Mouse (Mus musculus) leukemia stem cell, adult 10-12 weeks (primary cell): Measurements from ENCODE around the gene Fubp3. TPM values are rescaled to one million over a fixed set of nuclear protein-coding genes. Genes with fewer than 3 reads are reported as not detected.

ENCODE experiments used
- polyA plus RNA-seq: library from polyadenylated mRNA; stranded (reverse); fragments of >175 nt; gene quantifications from 2 replicates; pipeline ENCODE4 v1.2.3, GENCODE M21; 2012; ENCODE audit warnings: low replicate concordance

The Fubp3 gene
- polyA plus RNA-seq: 103 and 115 TPM in 2 replicates

GRCm38 (mm10) chr2:31572051-31572914, at the start of gene Fubp3:
Gene Fubp3 (plus strand): TSS chr2:31572651.

GRCm38 (mm10) chr2:31639901-31640608, 67.6 kb downstream of the Fubp3 start, which contains the start of gene Prdm12:
Gene Prdm12 (plus strand): TSS chr2:31640037.

Other genes with a start within 250 kb of the Fubp3 start
- gene Ass1, start 102.4 kb upstream of the Fubp3 start, polyA plus RNA-seq: 1.3 and 1.5 TPM in 2 replicates
- not detected in 2 replicates for gene Prdm12, start 67.4 kb downstream of the Fubp3 start, polyA plus RNA-seq
- 8.1 and 12.9 TPM in 2 replicates for gene Exosc2, start 98.1 kb downstream of the Fubp3 start, polyA plus RNA-seq
- 66.5 and 83.8 TPM in 2 replicates for gene Abl1, start 115.7 kb downstream of the Fubp3 start, polyA plus RNA-seq
- 0.17 and 0.54 TPM in 2 replicates for gene Qrfp, start 237.9 kb downstream of the Fubp3 start, polyA plus RNA-seq